Mouse (Mus musculus) layer of hippocampus, adult 9-10 months (tissue): ENCODE data around the gene 5430427O19Rik.

Experiments used
- DNase-seq: peaks from one replicate; pipeline ENCODE4 v3.0.0; 2022; ENCODE audit warnings: low spot score

The 5430427O19Rik gene

GRCm38 (mm10) chrX:85869914-85870483 lies at the start of gene 5430427O19Rik:
Gene 5430427O19Rik, plus strand, starts transcription at chrX:85870354.
- DNase-seq: no peak

GRCm38 (mm10) chrX:85827719-85828453 lies 42.3 kb upstream of the 5430427O19Rik start:
- no peak for DNase-seq

GRCm38 (mm10) chrX:85829000-85829399 lies 41.2 kb upstream of the 5430427O19Rik start:
- DNase-seq: no peak

- DNase-seq: no peak
Observed at GRCm38 (mm10) chrX:85839174-85839573, 31.0 kb upstream of the 5430427O19Rik start.

DNA sequence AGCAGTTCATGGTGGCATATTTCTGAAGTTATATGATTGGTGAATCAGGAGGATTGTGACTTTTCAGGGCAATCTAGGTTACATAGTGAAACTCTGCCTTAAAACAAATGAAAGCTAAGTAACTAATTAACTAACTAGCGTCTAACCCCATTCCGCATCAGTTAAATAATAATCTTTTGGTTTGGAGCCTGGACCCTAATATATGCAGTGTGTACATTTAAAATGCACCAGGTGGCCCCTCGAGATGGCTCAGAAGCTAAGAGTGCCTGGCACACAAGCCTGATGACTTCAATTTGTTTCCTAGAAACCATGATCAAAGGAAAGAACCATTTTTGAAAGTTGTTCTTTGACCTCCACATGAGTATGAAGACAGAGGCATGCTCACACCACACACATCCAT lies 14.2 kb upstream of the 5430427O19Rik start:
- no peak for DNase-seq

DNA sequence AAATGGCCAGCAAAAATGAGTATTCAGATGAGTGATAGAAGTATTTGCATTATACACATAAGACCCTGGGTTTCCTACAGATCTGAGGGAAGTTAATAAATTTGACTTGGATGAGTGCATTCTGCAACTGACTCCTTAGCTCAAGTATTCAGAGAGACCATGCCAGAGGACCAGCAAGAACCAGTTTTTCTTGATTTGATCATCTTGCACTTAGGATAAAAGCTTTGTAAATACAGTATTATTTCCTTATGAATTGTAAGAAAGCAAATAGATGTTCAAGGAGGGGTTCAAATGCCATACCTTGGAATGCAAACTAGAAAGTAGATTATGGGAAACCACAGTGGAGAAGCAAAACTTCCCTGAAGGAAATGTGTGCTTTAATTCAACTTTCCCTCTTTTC lies 13.0 kb upstream of the 5430427O19Rik start:
- DNase-seq: no peak

DNA sequence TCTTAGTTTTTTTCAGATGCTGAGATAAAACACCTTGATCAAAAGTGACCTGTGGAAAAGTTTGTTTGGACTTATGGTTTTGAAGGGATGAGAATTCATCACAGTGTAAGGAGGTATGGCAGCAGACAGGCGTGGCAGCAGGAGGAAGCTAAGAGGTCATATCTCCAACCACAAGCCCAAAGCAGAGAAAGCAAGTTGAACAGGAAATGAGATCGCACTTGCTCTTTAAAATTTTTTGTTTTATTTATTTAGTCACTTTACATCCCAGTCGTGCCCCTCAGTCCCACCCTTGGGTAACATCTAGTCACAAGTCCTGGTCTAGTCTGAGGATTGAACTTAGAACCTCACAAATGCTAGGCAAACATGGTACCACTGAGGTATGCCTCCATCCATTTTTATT lies 2.1 kb upstream of the 5430427O19Rik start:
- DNase-seq: no peak

- no peak for DNase-seq
Observed at GRCm38 (mm10) chrX:85871371-85872056, 1.4 kb downstream of the 5430427O19Rik start.

- DNase-seq: no peak
Observed at GRCm38 (mm10) chrX:85874367-85874766, 4.2 kb downstream of the 5430427O19Rik start.

DNA sequence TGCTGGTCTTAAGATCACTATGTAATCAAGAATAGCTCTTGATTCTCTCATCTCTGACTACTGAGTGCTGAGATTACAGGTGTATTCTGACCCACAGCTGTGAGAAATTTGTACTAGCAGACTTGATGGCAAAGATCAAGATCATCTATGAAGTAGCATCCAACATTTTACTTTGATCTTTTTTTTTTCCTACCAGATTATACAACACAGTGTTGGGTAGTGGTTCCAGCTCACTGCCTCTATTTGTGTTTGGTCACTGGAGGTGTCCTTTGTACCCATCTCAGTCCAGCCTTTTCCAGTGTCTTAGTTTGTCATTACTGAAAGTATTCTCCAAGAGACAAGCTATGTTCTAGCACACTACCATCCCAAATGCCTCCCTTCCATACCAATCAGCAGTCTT lies 5.8 kb downstream of the 5430427O19Rik start:
- DNase-seq: no peak

DNA sequence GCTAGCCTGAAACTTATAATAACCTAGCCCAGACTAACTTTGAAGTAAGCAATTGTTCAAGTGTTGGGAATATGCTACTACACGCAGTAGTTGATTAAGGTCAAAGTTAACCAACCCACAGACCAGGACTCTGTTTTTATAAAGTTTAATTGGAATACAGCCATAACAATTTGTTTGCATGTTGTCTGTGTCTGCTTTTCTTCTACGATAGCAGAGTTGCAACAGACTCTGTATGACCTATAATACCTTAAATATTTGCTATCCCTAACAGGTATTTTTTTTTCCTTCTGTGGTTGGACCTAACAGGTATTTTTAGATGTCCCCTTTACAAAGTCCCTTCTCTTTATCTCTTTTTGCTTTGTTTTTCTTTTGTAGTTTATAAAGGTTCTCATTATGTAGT lies 7.6 kb downstream of the 5430427O19Rik start:
- no peak for DNase-seq

- DNase-seq: no peak
Observed at GRCm38 (mm10) chrX:85878293-85878692, 8.1 kb downstream of the 5430427O19Rik start.

GRCm38 (mm10) chrX:85879198-85879977 lies 9.2 kb downstream of the 5430427O19Rik start:
- DNase-seq: no peak

DNA sequence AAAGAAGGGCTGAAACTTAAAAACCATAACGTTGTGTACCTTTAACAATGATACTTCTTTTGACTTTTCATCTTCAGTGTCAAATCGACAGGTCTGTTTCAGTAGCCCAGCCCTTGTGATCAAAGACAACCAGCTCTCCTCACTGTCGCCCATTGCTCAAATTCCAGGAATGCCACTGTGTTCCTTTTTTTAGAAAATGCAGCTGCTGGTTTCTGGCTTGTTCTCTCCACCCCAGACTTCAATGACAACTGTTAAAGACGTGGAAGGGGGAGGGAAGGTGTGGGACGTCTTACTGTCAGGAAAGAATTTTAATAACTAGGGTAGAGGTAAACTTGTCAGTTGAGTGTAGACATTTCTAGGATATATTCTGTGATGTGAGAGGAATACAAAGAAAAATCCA lies 16.5 kb downstream of the 5430427O19Rik start:
- no peak for DNase-seq

- no peak for DNase-seq
Observed at GRCm38 (mm10) chrX:85901195-85901594, 31.0 kb downstream of the 5430427O19Rik start.

GRCm38 (mm10) chrX:85919034-85919433 lies 48.9 kb downstream of the 5430427O19Rik start:
- DNase-seq: peak; percentile 2

GRCm38 (mm10) chrX:85932991-85933390 lies 62.8 kb downstream of the 5430427O19Rik start:
- DNase-seq: peak; percentile 6
